Mouse (Mus musculus) c-Kit-positive CD71-positive TER-119-positive erythroid progenitor cells, embryonic 14.5 days (primary cell): Measurements from ENCODE around the gene Tab1.

Source experiments
- DNase-seq: peaks from one replicate; pipeline ENCODE4 v3.0.0-alpha.2; 2013; ENCODE audit warnings: low spot score

Tab1 gene

GRCm38 (mm10) chr15:80206057-80206565, 73.2 kb downstream of the Tab1 start:
- no peak for DNase-seq

- DNase-seq: no peak
Measured at GRCm38 (mm10) chr15:80208446-80208845, 75.5 kb downstream of the Tab1 start.
